Mouse (Mus musculus): Measurements from ENCODE around the gene Gm16451. TPM values are rescaled to one million over a fixed set of nuclear protein-coding genes. Genes with fewer than 3 reads are reported as not detected.
"Not testable (repeated sequence)": the region's sequence is repeated elsewhere in the genome, so short reads cannot be mapped to it uniquely, and the experiment has no call there.

Gene Gm16451
- total RNA-seq (2021) = not detected
- long read RNA-seq, experiment 1 = 0 reads
- long read RNA-seq, experiment 2 = 0 reads

GRCm38 (mm10) chr7:22118145-22118544, at the start of gene Gm16451:
Gm16451 (minus strand) TSS chr7:22118245.
- not testable (repeated sequence) for DNase-seq

- not testable (repeated sequence) for DNase-seq
Measured at GRCm38 (mm10) chr7:22163935-22164334, 45.9 kb upstream of the Gm16451 start, which contains the start of gene Vmn1r142. Vmn1r142 (minus strand) TSS chr7:22164035.

- not testable (repeated sequence) for DNase-seq
Measured at GRCm38 (mm10) chr7:22134641-22135040, 16.6 kb upstream of the Gm16451 start, which contains the start of gene Gm10666. Gm10666 (minus strand) TSS chr7:22134741.

DNA sequence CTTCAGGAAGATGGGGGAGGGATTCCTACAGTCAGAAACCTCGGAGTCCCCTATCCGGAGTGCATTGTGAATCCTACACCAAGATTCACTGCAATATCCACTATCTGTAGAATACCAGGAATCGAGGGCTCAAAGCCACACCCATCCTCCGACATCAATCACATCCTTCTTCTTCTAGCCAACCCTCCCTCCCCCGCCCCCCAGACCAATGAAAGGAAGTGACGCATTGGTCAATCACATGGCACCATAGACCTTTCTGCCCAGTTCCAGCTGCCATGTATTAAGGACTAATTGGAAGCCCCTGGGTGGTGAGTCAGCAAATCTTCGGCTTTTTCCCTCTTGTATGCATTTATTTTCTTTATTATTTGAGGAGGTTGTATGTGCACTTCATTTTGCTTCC, 49.3 kb downstream of the Gm16451 start, which contains the start of gene Vmn1r139:
Gene Vmn1r139, plus strand, starts transcription at position 301 of the 400 bp plus-strand sequence.
- DNase-seq = not testable (repeated sequence)

Other genes with a start within 250 kb of the Gm16451 start
- gene Gm5891, start 197.0 kb downstream of the Gm16451 start, total RNA-seq (2021) = not detected
- gene Vmn1r137, start 123.7 kb downstream of the Gm16451 start, total RNA-seq (2021) = not detected
- not detected for gene Vmn1r138, start 89.3 kb downstream of the Gm16451 start, total RNA-seq (2021)
- not detected for gene Gm6176, start 61.9 kb downstream of the Gm16451 start, total RNA-seq (2021)
- not detected for gene Vmn1r139, start 49.2 kb downstream of the Gm16451 start, total RNA-seq (2021)
- not detected for gene Gm10666, start 16.5 kb upstream of the Gm16451 start, total RNA-seq (2021)
- not detected for gene Vmn1r142, start 45.8 kb upstream of the Gm16451 start, total RNA-seq (2021)
- not detected for gene Vmn1r143, start 71.1 kb upstream of the Gm16451 start, total RNA-seq (2021)
- gene Gm8653, start 83.0 kb upstream of the Gm16451 start, total RNA-seq (2021) = not detected
- not detected for gene Gm8453, start 111.2 kb upstream of the Gm16451 start, total RNA-seq (2021)
- not detected for gene Gm4187, start 211.5 kb upstream of the Gm16451 start, total RNA-seq (2021)

All from adrenal gland, postnatal 10 days (tissue).